Mouse (Mus musculus) heart, embryonic 14.5 days (tissue): ENCODE data around the gene Epn1. TPM values are rescaled to one million over a fixed set of nuclear protein-coding genes. Genes with fewer than 3 reads are reported as not detected.

Source experiments
- ATAC-seq: fragments of 200-750 bp; cut with Nextera tagmentation; 2 replicates; pipeline ENCODE4 v1.8.0; 2017; ENCODE audit warnings: low read depth, moderate TSS enrichment; ENCODE audit not compliant: insufficient number of reproducible peaks, insufficient read depth, low FRiP score
- H3K27ac ChIP-seq, 2 experiments: fragments of 200-500 bp in 1 of 2; fragments of 300-500 bp in 1 of 2; sonication (generic) in 1 of 2; replicated peaks in 1 of 2; 2 replicates each; pipeline ENCODE4 v1.5.1; 2012 to 2014; ENCODE audit warnings: low read depth in 2 of 2, low read length in 2 of 2, control low read depth in 1 of 2, mild to moderate bottlenecking in 1 of 2, mixed read lengths in 1 of 2; ENCODE audit not compliant: control insufficient read depth in 1 of 2, insufficient read depth in 1 of 2
- H3K27me3 ChIP-seq: fragments of 300-500 bp; sonication (generic); 2 replicates; pipeline ENCODE4 v1.6.1; 2014; ENCODE audit warnings: mild to moderate bottlenecking, low read length, control low read depth; ENCODE audit not compliant: control insufficient read depth, insufficient read depth
- H3K36me3 ChIP-seq: fragments of 300-500 bp; sonication (generic); 2 replicates; pipeline ENCODE4 v1.6.1; 2014; ENCODE audit warnings: mild to moderate bottlenecking, control low read depth, low read length, mixed read lengths; ENCODE audit not compliant: control insufficient read depth, insufficient read depth
- H3K4me1 ChIP-seq, 2 experiments: fragments of 200-500 bp in 1 of 2; fragments of 300-500 bp in 1 of 2; sonication (generic) in 1 of 2; 2 replicates each; pipeline ENCODE4 v1.6.1; 2012 to 2014; ENCODE audit warnings: low read length in 2 of 2, control low read depth in 1 of 2, mixed read lengths in 1 of 2; ENCODE audit not compliant: control insufficient read depth in 2 of 2, insufficient read depth in 2 of 2
- H3K4me2 ChIP-seq: fragments of 300-500 bp; sonication (generic); 2 replicates; pipeline ENCODE4 v1.6.1; 2014; ENCODE audit warnings: mild to moderate bottlenecking, low read length
- H3K4me3 ChIP-seq, 2 experiments: fragments of 200-500 bp in 1 of 2; fragments of 300-500 bp in 1 of 2; sonication (generic) in 1 of 2; 2 replicates each; pipeline ENCODE4 v1.5.1; 2012 to 2014; ENCODE audit warnings: low read length in 2 of 2, mild to moderate bottlenecking in 2 of 2, control low read depth in 1 of 2, low read depth in 1 of 2, moderate library complexity in 1 of 2; ENCODE audit not compliant: control insufficient read depth in 1 of 2, insufficient read depth in 1 of 2
- H3K9ac ChIP-seq: fragments of 300-500 bp; sonication (generic); 2 replicates; pipeline ENCODE4 v1.6.1; 2014; ENCODE audit warnings: mild to moderate bottlenecking, low read length
- H3K9me3 ChIP-seq: fragments of 300-500 bp; sonication (generic); 2 replicates; pipeline ENCODE4 v1.6.1; 2016; ENCODE audit warnings: low read length, control low read depth; ENCODE audit not compliant: control insufficient read depth
- WGBS: fragments of 180-500 bp; shearing (Covaris S2); extraction: QIAGEN DNeasy Blood & Tissue Kit; methylation state at CpG from one replicate; pipeline ENCODE4 v1.1.7; 2014; 5-methylcytosine and 5-hydroxymethylcytosine counted together
- polyA plus RNA-seq: library from polyadenylated mRNA; unstranded; fragments of >200 nt; fragmentation: Nextera tagmentation; extraction: Ambion mirVana; gene quantifications from 2 replicates; pipeline ENCODE4 v1.2.1, GENCODE M21; 2014

The Epn1 gene
- polyA plus RNA-seq, 1 experiment from 2014 or later, result 50.6 TPM

- H3K4me1 ChIP-seq, result peaks cover 3 to 22% of the 10 kb centered on the region in 2 experiments; a peak in 3 of 4 replicates
- ATAC-seq, result no peak
- H3K27me3 ChIP-seq, result no peaks in the 10 kb centered on the region
- H3K27ac ChIP-seq, result no peak overlapping the region
- WGBS, result 54% methylated on average over 1 of the region's 1 CpGs
- no peak overlapping the region for H3K4me3 ChIP-seq
- H3K4me2 ChIP-seq, result no peak overlapping the region
- peaks cover 79% of the 10 kb centered on the region for H3K36me3 ChIP-seq
- H3K9me3 ChIP-seq, result no peaks in the 10 kb centered on the region
- H3K9ac ChIP-seq, result no peak overlapping the region
Observed at GRCm38 (mm10) chr7:5085512-5085911, 5.5 kb downstream of the Epn1 start.

GRCm38 (mm10) chr7:5086921-5087440 is 6.9 kb downstream of the Epn1 start:
- 87% methylated on average over 5 of the region's 5 CpGs for WGBS
- no peak overlapping the region for H3K9ac ChIP-seq
- H3K4me3 ChIP-seq, result no peak overlapping the region
- H3K36me3 ChIP-seq, result peaks cover 92% of the 10 kb centered on the region
- ATAC-seq, result no peak
- H3K9me3 ChIP-seq, result no peaks in the 10 kb centered on the region
- no peak overlapping the region for H3K27ac ChIP-seq
- no peak overlapping the region for H3K4me2 ChIP-seq
- H3K27me3 ChIP-seq, result no peaks in the 10 kb centered on the region
- peaks cover 0 to 11% of the 10 kb centered on the region in 2 experiments; a peak in 2 of 4 replicates for H3K4me1 ChIP-seq

DNA sequence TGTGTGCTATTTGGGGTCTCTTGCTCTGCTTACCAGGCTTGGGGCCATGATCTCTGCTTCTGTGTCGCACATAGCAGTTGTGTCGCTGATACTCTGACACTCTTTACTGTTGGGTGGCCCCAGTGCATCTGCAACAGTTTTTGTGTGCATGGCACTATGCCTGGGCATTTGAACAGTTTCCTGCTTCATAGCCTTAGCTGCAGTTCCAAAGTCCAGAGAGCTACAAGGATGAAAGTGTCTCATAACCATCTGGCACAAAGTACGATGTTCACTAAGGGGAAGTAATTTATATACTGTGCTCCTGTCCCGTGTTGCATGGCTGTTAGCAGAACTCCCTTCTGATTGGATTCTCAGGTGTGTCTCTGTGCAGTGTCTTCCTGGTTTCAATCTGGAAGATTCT is 7.9 kb downstream of the Epn1 start:
- no peak overlapping the region for H3K4me3 ChIP-seq
- no peak for ATAC-seq
- peaks cover 0 to 8% of the 10 kb centered on the region in 2 experiments; a peak in 1 of 4 replicates for H3K4me1 ChIP-seq
- H3K27ac ChIP-seq, result no peak overlapping the region
- H3K4me2 ChIP-seq, result no peak overlapping the region
- no peaks in the 10 kb centered on the region for H3K9me3 ChIP-seq
- 91% methylated on average over 4 of the region's 4 CpGs for WGBS
- H3K27me3 ChIP-seq, result no peaks in the 10 kb centered on the region
- no peak overlapping the region for H3K9ac ChIP-seq
- peaks cover 95% of the 10 kb centered on the region for H3K36me3 ChIP-seq

GRCm38 (mm10) chr7:5089853-5090252 is 9.8 kb downstream of the Epn1 start:
- WGBS, result 91% methylated on average over 15 of the region's 15 CpGs
- Histone ChIP-seq H3K27me3 (no peaks in the 10 kb centered on the region), H3K27ac (no peak overlapping the region), H3K9ac (no peak overlapping the region), H3K9me3 (no peaks in the 10 kb centered on the region), H3K4me3 (no peak overlapping the region), H3K4me2 (no peak overlapping the region), H3K4me1 (peaks cover 0 to 8% of the 10 kb centered on the region in 2 experiments; a peak in 1 of 4 replicates), H3K36me3 (peaks cover 96% of the 10 kb centered on the region)
- no peak for ATAC-seq

GRCm38 (mm10) chr7:5091008-5091728 is 11.1 kb downstream of the Epn1 start:
- no peak overlapping the region for H3K4me2 ChIP-seq
- no peaks in the 10 kb centered on the region for H3K27me3 ChIP-seq
- 86% methylated on average over 15 of the region's 15 CpGs for WGBS
- H3K27ac ChIP-seq, result no peak overlapping the region
- H3K4me3 ChIP-seq, result no peak overlapping the region
- no peaks in the 10 kb centered on the region for H3K9me3 ChIP-seq
- H3K9ac ChIP-seq, result no peak overlapping the region
- peaks cover 96% of the 10 kb centered on the region for H3K36me3 ChIP-seq
- H3K4me1 ChIP-seq, result no peaks in the 10 kb centered on the region; a peak in 1 of 4 replicates
- no peak for ATAC-seq

DNA sequence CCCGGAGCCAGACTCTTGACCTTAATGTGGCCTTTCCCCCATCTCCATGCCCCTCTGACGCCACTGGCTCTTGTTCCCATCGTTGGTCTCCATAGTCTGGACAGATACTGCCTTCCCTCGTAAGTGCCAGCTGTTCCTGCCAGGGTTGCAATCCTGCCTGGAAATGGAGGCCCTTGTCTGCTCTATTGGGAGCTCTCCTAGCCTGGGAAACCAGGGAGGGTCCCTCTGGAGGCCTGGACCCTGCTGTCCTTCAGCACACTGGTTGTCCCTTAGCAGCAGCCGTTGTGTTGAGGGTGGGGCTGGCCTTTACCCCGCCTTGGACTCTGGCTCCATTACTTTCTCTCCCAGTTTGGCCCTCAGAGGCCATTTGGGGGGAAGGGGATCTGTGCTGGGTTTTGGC is 12.3 kb downstream of the Epn1 start:
- Histone ChIP-seq H3K9me3 (no peaks in the 10 kb centered on the region), H3K27ac (no peak overlapping the region), H3K4me2 (no peak overlapping the region), H3K9ac (no peak overlapping the region), H3K36me3 (peaks cover 98% of the 10 kb centered on the region), H3K27me3 (no peaks in the 10 kb centered on the region), H3K4me3 (no peak overlapping the region), H3K4me1 (no peaks in the 10 kb centered on the region)
- WGBS, result 84% methylated on average over 6 of the region's 6 CpGs
- ATAC-seq, result no peak

- WGBS, result 80% methylated on average over 20 of the region's 21 CpGs
Observed at GRCm38 (mm10) chr7:5092831-5093510, 12.9 kb downstream of the Epn1 start.

More at GRCm38 (mm10) chr7:5092831-5093510, 12.9 kb downstream of the Epn1 start:
- no peak for ATAC-seq
- Histone ChIP-seq H3K4me3 (no peak overlapping the region), H3K27me3 (no peaks in the 10 kb centered on the region), H3K36me3 (peaks cover 99% of the 10 kb centered on the region), H3K4me1 (no peaks in the 10 kb centered on the region), H3K4me2 (no peak overlapping the region), H3K9me3 (no peaks in the 10 kb centered on the region), H3K27ac (no peak overlapping the region), H3K9ac (no peak overlapping the region)
